Mouse (Mus musculus): ENCODE results near the gene Gm14698. TPM values are rescaled to one million over a fixed set of nuclear protein-coding genes. Genes with fewer than 3 reads are reported as not detected.
"Not testable (repeated sequence)": the region's sequence is repeated elsewhere in the genome, so short reads cannot be mapped to it uniquely, and the experiment has no call there.

The Gm14698 gene
- 3.7 and 4.4 TPM in 2 replicates for polyA plus RNA-seq (2014; fragmentation: Nextera tagmentation; extraction: Ambion mirVana)

GRCm38 (mm10) chrX:68821059-68821458 lies at the start of gene Gm14698:
Gm14698 (plus strand) TSS chrX:68821093.
- ATAC-seq (ENCODE audit: low FRiP score, low TSS enrichment), result peak; percentile 90
- H3K4me3 ChIP-seq (ENCODE audit: low read length), result peak within 1 kb of the TSS; percentile 21
- not testable (repeated sequence) for H3K36me3 ChIP-seq (ENCODE audit: control insufficient read depth, insufficient read depth, low read length); H3K4me1 ChIP-seq (ENCODE audit: control insufficient read depth, insufficient read depth, low read length); H3K27me3 ChIP-seq (ENCODE audit: control insufficient read depth, insufficient read depth, low read length); H3K9ac ChIP-seq (ENCODE audit: low read depth, low read length); H3K27ac ChIP-seq (ENCODE audit: low read depth, low read length); H3K9me3 ChIP-seq (ENCODE audit: control insufficient read depth, low read length)
- peak within 1 kb of the TSS; percentile 22; the same call in 1 of the 2 replicates for H3K4me2 ChIP-seq (replicated peaks; ENCODE audit: low read depth, low read length)
- WGBS, result 32% methylated on average over 20 of the region's 36 CpGs

GRCm38 (mm10) chrX:68820449-68820848 lies 444 bp upstream of the Gm14698 start:
- H3K36me3 ChIP-seq (ENCODE audit: control insufficient read depth, insufficient read depth, low read length); H3K4me3 ChIP-seq (ENCODE audit: low read length); H3K27ac ChIP-seq (ENCODE audit: low read depth, low read length); H3K9ac ChIP-seq (ENCODE audit: low read depth, low read length); H3K4me1 ChIP-seq (ENCODE audit: control insufficient read depth, insufficient read depth, low read length); ATAC-seq (ENCODE audit: low FRiP score, low TSS enrichment); H3K27me3 ChIP-seq (ENCODE audit: control insufficient read depth, insufficient read depth, low read length); H3K4me2 ChIP-seq (replicated peaks; ENCODE audit: low read depth, low read length); H3K9me3 ChIP-seq (ENCODE audit: control insufficient read depth, low read length): not testable (repeated sequence)
- 50% methylated on average over 2 of the region's 2 CpGs for WGBS

GRCm38 (mm10) chrX:68839548-68840444 lies 18.9 kb downstream of the Gm14698 start:
- WGBS, result 34% methylated on average over 5 of the region's 5 CpGs
- no peaks in the 10 kb centered on the region for H3K9me3 ChIP-seq (ENCODE audit: control insufficient read depth, low read length)
- no peak for ATAC-seq (ENCODE audit: low FRiP score, low TSS enrichment)
- H3K4me1 ChIP-seq (ENCODE audit: control insufficient read depth, insufficient read depth, low read length), result no peaks in the 10 kb centered on the region
- no peaks in the 10 kb centered on the region for H3K36me3 ChIP-seq (ENCODE audit: control insufficient read depth, insufficient read depth, low read length)
- H3K4me3 ChIP-seq (ENCODE audit: low read length), result no peak overlapping the region
- no peaks in the 10 kb centered on the region for H3K27me3 ChIP-seq (ENCODE audit: control insufficient read depth, insufficient read depth, low read length)
- no peak overlapping the region for H3K9ac ChIP-seq (ENCODE audit: low read depth, low read length)
- no peak overlapping the region for H3K27ac ChIP-seq (ENCODE audit: low read depth, low read length)
- no peak overlapping the region for H3K4me2 ChIP-seq (replicated peaks; ENCODE audit: low read depth, low read length)

- H3K27ac ChIP-seq (ENCODE audit: low read depth, low read length), result no peak overlapping the region
- no peak for ATAC-seq (ENCODE audit: low FRiP score, low TSS enrichment)
- WGBS, result 46% methylated on average over 2 of the region's 2 CpGs
These were observed 44.3 kb downstream of the Gm14698 start for GRCm38 (mm10) chrX:68865145-68865544.

More at GRCm38 (mm10) chrX:68865145-68865544, 44.3 kb downstream of the Gm14698 start:
- H3K9ac ChIP-seq (ENCODE audit: low read depth, low read length), result no peak overlapping the region
- no peaks in the 10 kb centered on the region for H3K9me3 ChIP-seq (ENCODE audit: control insufficient read depth, low read length)
- H3K36me3 ChIP-seq (ENCODE audit: control insufficient read depth, insufficient read depth, low read length), result no peaks in the 10 kb centered on the region
- no peaks in the 10 kb centered on the region for H3K27me3 ChIP-seq (ENCODE audit: control insufficient read depth, insufficient read depth, low read length)
- H3K4me2 ChIP-seq (replicated peaks; ENCODE audit: low read depth, low read length), result no peak overlapping the region
- no peaks in the 10 kb centered on the region for H3K4me1 ChIP-seq (ENCODE audit: control insufficient read depth, insufficient read depth, low read length)
- H3K4me3 ChIP-seq (ENCODE audit: low read length), result no peak overlapping the region

Other genes with a start within 250 kb of the Gm14698 start
- gene Fmr1, start 142.6 kb upstream of the Gm14698 start, polyA plus RNA-seq (2014; fragmentation: Nextera tagmentation; extraction: Ambion mirVana), result 41.2 and 65.2 TPM in 2 replicates
- not detected in 2 replicates for gene Fmr1nb, start 59.3 kb upstream of the Gm14698 start, polyA plus RNA-seq (2014; fragmentation: Nextera tagmentation; extraction: Ambion mirVana)
- not detected in 2 replicates for gene Gm6812, start 72.0 kb downstream of the Gm14698 start, polyA plus RNA-seq (2014; fragmentation: Nextera tagmentation; extraction: Ambion mirVana)